Mouse (Mus musculus) embryo, embryonic 11 days (tissue): Measurements from ENCODE around the gene Kdm5c.
"Not testable (repeated sequence)": the region's sequence is repeated elsewhere in the genome, so short reads cannot be mapped to it uniquely, and the experiment has no call there.

Source experiments
- DNase-seq: peaks from one replicate; pipeline ENCODE4 v3.0.0-alpha.2; 2015

The Kdm5c gene

GRCm38 (mm10) chrX:152232781-152233763 is at the start of gene Kdm5c:
TSS of gene Kdm5c (plus strand) at chrX:152233020.
- peak; percentile 98 for DNase-seq

GRCm38 (mm10) chrX:152187151-152187550 is 45.7 kb upstream of the Kdm5c start:
- DNase-seq = no peak

DNA sequence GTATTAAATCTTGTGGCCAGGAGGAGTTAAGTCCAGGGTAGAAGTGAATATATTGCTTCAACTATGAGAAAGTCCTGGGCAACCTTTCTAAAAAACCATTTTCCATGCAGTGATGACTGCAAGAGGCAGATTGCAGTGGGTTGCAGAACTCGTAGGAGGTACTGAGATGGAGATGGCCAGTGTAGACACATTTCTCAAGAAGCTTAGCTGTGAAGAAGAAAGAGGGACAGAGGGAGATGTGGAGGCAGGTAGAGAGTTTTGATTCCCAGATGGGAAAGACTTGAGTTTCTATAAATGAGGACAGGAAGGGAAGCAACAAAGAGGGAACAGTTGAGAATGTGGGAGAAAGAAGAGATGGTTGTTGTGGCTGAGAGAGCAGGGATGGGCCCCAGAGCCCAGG is 41.6 kb upstream of the Kdm5c start:
- DNase-seq = no peak

DNA sequence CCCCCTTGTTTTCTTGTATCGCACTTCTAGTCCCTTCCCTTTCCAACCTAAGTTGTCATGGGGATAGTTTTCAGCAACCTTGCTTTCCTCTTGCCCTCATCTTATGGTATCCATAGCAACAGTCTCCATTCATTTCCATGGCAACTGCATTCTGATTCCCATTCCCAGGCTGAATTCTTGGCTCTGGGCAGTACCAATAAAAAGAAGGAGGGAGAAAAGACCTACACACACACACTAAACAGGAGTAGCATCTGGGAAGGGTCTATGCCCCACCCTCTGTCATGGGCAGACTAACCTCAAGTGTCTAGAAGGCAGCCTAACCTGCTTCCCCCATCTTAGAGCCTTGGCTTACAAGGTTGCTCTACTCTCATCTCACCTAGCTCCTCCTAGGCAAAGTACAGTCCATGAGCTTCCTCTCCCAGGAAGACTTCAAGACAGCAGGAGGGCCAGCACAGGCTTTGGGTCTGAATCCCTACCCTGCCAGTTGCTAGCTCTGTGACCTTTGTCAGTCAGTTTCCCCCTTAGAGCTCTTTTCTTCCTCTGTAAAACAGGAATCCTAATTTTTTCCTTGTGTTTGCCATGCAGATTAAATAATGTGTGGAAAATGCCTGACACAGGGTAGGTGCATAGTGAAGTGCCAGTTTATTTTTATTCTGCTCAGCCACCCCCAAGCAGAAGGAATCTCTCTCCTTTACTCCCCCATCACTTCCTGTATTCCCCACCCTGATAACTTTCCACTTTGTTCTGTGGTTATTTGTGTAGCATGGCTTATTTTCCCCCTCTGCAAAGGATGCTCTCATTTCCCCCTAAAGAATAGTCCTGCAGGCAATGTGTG is 34.8 kb upstream of the Kdm5c start:
- peak; percentile 61 for DNase-seq

GRCm38 (mm10) chrX:152201737-152202421 is 30.9 kb upstream of the Kdm5c start:
- DNase-seq = no peak

- no peak for DNase-seq
These were observed 30.3 kb upstream of the Kdm5c start for GRCm38 (mm10) chrX:152202422-152203103.

DNA sequence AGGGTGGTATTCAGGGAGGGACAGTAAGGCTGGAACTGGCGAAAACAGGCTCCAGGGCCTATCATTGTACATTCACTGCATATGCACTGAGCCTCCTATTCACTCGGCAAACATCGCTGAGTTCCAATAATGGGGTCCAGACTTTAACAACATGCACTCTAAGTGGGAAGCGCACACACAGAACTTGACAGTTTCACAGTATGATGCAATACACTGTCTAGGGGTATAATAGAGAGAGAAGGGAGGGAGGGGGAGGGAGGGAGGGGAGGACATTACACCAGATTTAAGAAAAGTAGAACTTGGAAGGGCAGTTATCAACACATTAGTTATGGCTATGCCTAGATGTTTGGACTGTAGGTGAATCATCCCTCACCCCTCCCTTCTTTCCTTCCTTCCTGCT is 29.6 kb upstream of the Kdm5c start:
- DNase-seq = no peak

GRCm38 (mm10) chrX:152205486-152205885 is 27.3 kb upstream of the Kdm5c start:
- DNase-seq = no peak

- no peak for DNase-seq
These were observed 18.1 kb upstream of the Kdm5c start for GRCm38 (mm10) chrX:152214703-152215102.

- DNase-seq = no peak
These were observed 14.3 kb upstream of the Kdm5c start for GRCm38 (mm10) chrX:152218529-152218928.

GRCm38 (mm10) chrX:152221721-152222120 is 11.1 kb upstream of the Kdm5c start:
- no peak for DNase-seq

DNA sequence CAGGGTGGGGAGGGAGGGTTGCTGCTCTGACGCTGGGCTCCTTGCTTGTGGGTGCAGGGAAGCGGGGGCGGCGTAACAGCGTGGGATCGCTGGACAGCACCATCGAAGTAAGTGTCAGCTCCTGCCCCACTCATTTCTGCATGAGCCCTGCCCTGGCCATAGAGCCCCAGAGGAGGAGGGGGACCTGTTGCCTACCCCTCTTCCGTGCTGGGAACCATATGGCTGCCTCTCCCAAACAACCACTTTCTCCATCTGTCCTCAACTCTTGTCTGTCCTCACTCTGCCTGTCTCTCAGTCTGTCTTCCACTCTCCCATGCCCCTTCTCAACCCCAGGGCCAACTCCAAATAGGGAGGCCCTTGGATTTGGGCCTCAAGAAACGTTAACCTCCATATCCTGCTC is 10.6 kb upstream of the Kdm5c start:
- DNase-seq = no peak

DNA sequence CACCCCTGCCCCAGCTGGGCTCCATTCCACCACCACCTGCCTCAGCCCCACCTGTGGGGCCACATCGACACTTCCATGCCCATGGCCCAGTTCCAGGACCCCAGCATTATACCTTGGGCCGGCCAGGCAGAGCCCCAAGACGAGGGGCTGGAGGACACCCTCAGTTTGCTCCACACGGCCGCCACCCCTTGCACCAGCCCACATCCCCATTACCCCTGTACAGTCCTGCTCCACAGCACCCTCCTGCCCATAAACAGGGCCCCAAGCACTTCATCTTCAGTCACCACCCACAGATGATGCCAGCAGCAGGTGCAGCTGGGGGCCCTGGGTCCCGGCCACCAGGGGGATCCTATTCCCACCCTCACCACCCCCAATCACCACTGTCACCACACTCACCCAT is 9.5 kb upstream of the Kdm5c start:
- no peak for DNase-seq

DNA sequence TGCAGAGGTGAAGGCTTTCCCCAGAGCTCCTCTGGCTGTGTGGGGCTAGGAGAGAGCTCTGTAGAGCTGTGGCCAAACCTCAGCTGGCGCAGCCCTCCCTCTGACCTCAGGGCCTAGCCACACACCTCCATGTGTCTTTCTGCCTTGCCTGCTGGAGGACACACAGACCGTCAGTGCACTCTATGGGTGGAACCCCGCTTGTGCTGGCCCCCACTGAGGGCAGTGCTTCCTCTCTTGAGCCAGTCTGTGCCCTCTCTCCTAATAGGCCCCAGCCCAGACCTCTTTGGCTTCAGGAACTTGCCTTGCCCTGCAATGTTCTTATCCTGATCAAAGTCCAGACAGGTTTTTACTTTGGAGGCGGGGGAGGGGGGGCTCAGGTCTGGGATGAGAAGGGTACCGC is 8.5 kb upstream of the Kdm5c start:
- no peak for DNase-seq

DNA sequence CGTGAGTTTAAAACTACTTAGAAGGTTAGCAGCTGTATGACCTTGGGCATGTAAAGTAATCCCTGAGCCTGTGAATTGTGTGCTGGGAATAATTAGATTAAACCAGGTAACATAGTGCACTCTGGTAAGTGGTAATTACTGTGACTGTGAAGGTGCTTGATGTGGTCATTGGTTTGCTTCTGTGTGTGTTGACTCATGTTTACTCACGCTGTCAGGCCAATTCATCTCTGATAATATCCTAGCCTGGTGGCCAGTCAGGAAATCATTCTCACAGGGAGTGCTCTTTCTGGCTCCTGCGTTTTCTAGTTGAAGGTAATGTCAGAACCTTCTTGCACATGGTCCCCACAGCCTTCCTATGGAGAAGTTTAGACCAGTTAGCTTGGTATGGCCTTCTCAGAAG is 1.3 kb downstream of the Kdm5c start:
- DNase-seq = no peak

GRCm38 (mm10) chrX:152235758-152236157 is 2.9 kb downstream of the Kdm5c start:
- no peak for DNase-seq

- not testable (repeated sequence) for DNase-seq
These were observed 10.3 kb downstream of the Kdm5c start for GRCm38 (mm10) chrX:152243140-152243539.

DNA sequence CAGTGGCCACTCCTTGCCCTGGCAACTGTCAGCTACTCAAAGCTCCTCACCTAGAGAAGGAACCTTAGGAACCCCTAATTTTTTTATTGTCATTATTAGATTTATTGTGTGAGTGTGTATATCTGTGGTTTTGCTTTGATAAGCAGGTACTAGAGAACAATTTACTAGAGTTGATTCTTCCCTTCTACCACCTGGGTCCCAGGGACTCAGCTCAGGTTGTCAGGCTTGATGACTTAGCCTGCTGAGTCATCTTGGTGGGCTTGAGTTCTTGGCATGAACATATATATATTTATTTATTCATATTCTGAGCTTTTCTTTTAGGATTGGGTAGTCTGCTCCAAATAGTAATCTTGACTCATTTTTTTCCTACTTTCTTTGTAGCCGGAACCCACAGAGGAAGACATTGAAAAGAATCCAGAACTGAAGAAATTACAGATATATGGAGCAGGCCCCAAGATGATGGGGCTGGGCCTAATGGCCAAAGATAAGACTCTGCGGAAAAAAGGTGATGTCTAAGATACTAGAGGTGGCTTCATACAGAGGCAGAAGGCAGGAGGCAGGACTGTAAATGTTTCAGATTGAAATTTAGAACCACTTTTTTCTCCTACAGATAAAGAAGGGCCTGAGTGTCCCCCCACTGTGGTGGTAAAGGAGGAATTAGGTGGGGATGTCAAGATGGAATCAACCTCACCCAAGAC is 11.8 kb downstream of the Kdm5c start:
- no peak for DNase-seq

DNA sequence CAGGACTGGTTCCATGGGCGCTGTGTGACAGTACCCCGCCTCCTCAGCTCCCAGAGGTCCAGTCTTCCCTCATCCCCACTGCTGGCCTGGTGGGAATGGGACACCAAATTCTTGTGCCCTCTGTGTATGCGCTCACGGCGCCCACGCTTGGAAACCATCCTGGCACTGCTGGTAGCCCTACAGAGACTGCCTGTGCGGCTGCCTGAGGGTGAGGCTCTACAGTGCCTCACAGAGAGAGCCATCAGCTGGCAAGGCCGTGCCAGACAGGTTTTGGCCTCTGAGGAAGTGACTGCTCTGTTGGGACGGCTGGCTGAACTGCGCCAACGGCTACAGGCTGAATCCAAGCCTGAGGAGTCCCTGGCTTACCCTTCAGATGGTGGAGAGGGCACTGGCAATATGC is 38.4 kb downstream of the Kdm5c start:
- DNase-seq = no peak

- no peak for DNase-seq
These were observed 46.6 kb downstream of the Kdm5c start for GRCm38 (mm10) chrX:152279384-152279783.

DNA sequence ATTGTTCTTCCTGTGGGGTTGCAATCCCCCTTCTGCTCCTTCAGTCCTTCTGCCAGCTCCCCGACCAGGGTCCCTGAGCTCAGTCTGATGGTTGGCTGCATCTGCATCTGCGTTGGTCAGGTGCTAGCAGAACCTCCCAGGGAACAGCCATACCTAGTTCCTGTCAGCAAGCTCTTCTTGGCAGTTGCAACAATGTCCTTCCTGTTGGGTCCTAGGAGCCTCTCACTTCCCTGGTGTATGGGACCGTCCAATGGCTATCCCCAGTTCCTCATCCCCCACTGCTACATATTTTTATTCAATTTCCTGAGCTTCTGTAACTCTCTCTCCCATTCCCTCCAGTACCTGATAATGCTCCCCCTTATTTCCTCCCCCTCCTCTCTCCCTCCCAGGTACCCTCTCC is 51.9 kb downstream of the Kdm5c start:
- DNase-seq = no peak

- not testable (repeated sequence) for DNase-seq
These were observed 54.2 kb downstream of the Kdm5c start for GRCm38 (mm10) chrX:152287026-152287425.
